Mouse (Mus musculus) MEL (cell line): ENCODE measurements around the gene Otulinl.

Experiments used
- CHD2 ChIP-seq: IDR thresholded peaks from 2 replicates; pipeline ENCODE4 v1.6.1; 2011; ENCODE audit warnings: low read length, improper control_type of control experiment
- CTCF ChIP-seq, 3 experiments: IDR thresholded peaks in 2 of 3; conservative IDR thresholded peaks in 1 of 3; 2 replicates each; pipeline ENCODE4 v1.5.1; 2011 to 2012; ENCODE audit warnings: low read length in 3 of 3, low read depth in 2 of 3, mild to moderate bottlenecking in 2 of 3, improper control_type of control experiment in 1 of 3, inconsistent platforms in 1 of 3, mixed read lengths in 1 of 3, moderate library complexity in 1 of 3; ENCODE audit not compliant: control insufficient read depth in 1 of 3, insufficient read depth in 1 of 3, poor library complexity in 1 of 3, severe bottlenecking in 1 of 3
- MYB ChIP-seq: IDR thresholded peaks from 2 replicates; pipeline ENCODE4 v1.6.1; 2011; ENCODE audit warnings: mild to moderate bottlenecking, low read depth, low read length, improper control_type of control experiment
- POLR2A ChIP-seq, 2 experiments: IDR thresholded peaks; 2 replicates each; pipeline ENCODE4 v1.6.1; 2011 to 2012; ENCODE audit warnings: low read length in 2 of 2, mild to moderate bottlenecking in 2 of 2, control low read depth in 1 of 2, improper control_type of control experiment in 1 of 2, low read depth in 1 of 2, moderate library complexity in 1 of 2; ENCODE audit not compliant: control insufficient read depth in 1 of 2, insufficient read depth in 1 of 2, poor library complexity in 1 of 2
- USF1 ChIP-seq: IDR thresholded peaks from 2 replicates; pipeline ENCODE4 v1.6.1; 2014; ENCODE audit warnings: low read depth, mild to moderate bottlenecking, inconsistent platforms, low read length, improper control_type of control experiment, moderate library complexity

- TF ChIP-seq MYB (no peak), USF1 (no peak), POLR2A (IDR thresholded peaks at IDR 0.05; ENCODE audit: control insufficient read depth in 1 of 2, insufficient read depth in 1 of 2, low read depth in 1 of 2, low read length in 2 of 2, poor library complexity in 1 of 2) (no peak), CHD2 (no peak), CTCF (IDR thresholded peaks at IDR 0.05 in 2 of 3, conservative IDR thresholded peaks at IDR 0.05 in 1 of 3; ENCODE audit: control insufficient read depth in 1 of 3, insufficient read depth in 1 of 3, low read depth in 2 of 3, low read length in 3 of 3, poor library complexity in 1 of 3, severe bottlenecking in 1 of 3) (no peak)
Measured at GRCm38 (mm10) chr15:27626314-27626713, 55.1 kb downstream of the Otulinl start.
